ENCODE assay signal across 9 mouse cellular contexts in genomic region chr4:57275116-57275743, GRCm38 (mm10). TPM values are rescaled to one million over a fixed set of nuclear protein-coding genes. Genes with fewer than 3 reads are reported as not detected.
DNase-seq lines count a peak whose midpoint lies in the region; ATAC-seq and TF ChIP-seq lines count a peak whose summit lies in the region.
"Had no signal": no experiment of that assay in that cellular context is flagged by ENCODE, and none has a peak within 500 bp of the region (broad histone marks: within the 10 kb centered on the region; RNA-seq: fewer than 3 reads in every experiment).

No protein-coding gene starts in this region.

- H3K4me2 ChIP-seq in CH12.LX (ENCODE audit: insufficient read depth, low read depth, poor library complexity, severe bottlenecking) = no peak overlapping the region
- H3K4me2 ChIP-seq in heart, postnatal 0 days (ENCODE audit: low read depth, low read length) = no peak overlapping the region
- H3K4me2 ChIP-seq in lung, embryonic 16.5 days (ENCODE audit: low read depth, low read length) = no peak overlapping the region
- H3K4me2 ChIP-seq: heart, embryonic 15.5 days had no signal

- TF ChIP-seq RAD21 in CH12.LX (IDR thresholded peaks at IDR 0.05; ENCODE audit: low read depth, low read length) = peak; percentile 83

- WGBS in heart, postnatal 0 days = 10% methylated on average over 8 of the region's 8 CpGs
- 7% methylated on average over 8 of the region's 8 CpGs for WGBS in lung, embryonic 16.5 days

- H3K9ac ChIP-seq in CH12.LX (ENCODE audit: insufficient read depth, low read depth) = no peak overlapping the region
- no peak overlapping the region for H3K9ac ChIP-seq in heart, postnatal 0 days (replicated peaks; ENCODE audit: low read depth, low read length)
- H3K9ac ChIP-seq in lung, embryonic 16.5 days (ENCODE audit: low read length) = no peak overlapping the region
- H3K9ac ChIP-seq: heart, embryonic 15.5 days had no signal

- peak; percentile 91 to 93 for TF ChIP-seq CTCF in CH12.LX (conservative IDR thresholded peaks at IDR 0.05 in 1 of 2, IDR thresholded peaks at IDR 0.05 in 1 of 2; ENCODE audit: low read depth in 2 of 2, low read length in 2 of 2)
- peak; percentile 97 for TF ChIP-seq CTCF in heart, postnatal 0 days (IDR thresholded peaks at IDR 0.05; ENCODE audit: low read depth)

- no peak for TF ChIP-seq POLR2A in CH12.LX (IDR thresholded peaks at IDR 0.05; ENCODE audit: low read depth, low read length)

- no peaks in the 10 kb centered on the region for H3K9me3 ChIP-seq in CH12.LX (replicated peaks; ENCODE audit: low read length)
- no peaks in the 10 kb centered on the region for H3K9me3 ChIP-seq in heart, postnatal 0 days (replicated peaks; ENCODE audit: control insufficient read depth, low read length)
- no peaks in the 10 kb centered on the region for H3K9me3 ChIP-seq in lung, embryonic 16.5 days (ENCODE audit: control insufficient read depth, low read length)
- H3K9me3 ChIP-seq: heart, embryonic 15.5 days had no signal

- H3K79me2 ChIP-seq in CH12.LX (replicated peaks; ENCODE audit: control insufficient read depth, extremely low read depth, insufficient read depth, poor library complexity, severe bottlenecking) = no peaks in the 10 kb centered on the region

- in situ Hi-C loops in CH12.LX (cut with MboI; ENCODE audit: low pct_ligation_motif_present, low pct_unique_long_range_greater_than_20kb, low sequenced_read_pairs) = no loop called here

- dilution Hi-C loops in CH12.LX (cut with MboI; ENCODE audit: extremely low pct_ligation_motif_present, extremely low pct_unique_long_range_greater_than_20kb, low sequenced_read_pairs) = no loop called here

- peak; percentile 68; the same call in 1 of the 2 replicates for ATAC-seq in heart, postnatal 0 days (ENCODE audit: insufficient read depth, low read depth)
- peak; percentile 29; the same call in 1 of the 2 replicates for ATAC-seq in lung, embryonic 16.5 days (ENCODE audit: low read depth)

- H3K4me1 ChIP-seq in CH12.LX (ENCODE audit: control insufficient read depth in 1 of 2, insufficient read depth in 2 of 2) = no peaks in the 10 kb centered on the region; a peak in 1 of 4 replicates
- peaks cover 12% of the 10 kb centered on the region for H3K4me1 ChIP-seq in heart, postnatal 0 days (ENCODE audit: control insufficient read depth, insufficient read depth)
- peaks cover 17% of the 10 kb centered on the region for H3K4me1 ChIP-seq in lung, embryonic 16.5 days (replicated peaks; ENCODE audit: control insufficient read depth, insufficient read depth, low read length)

- TF ChIP-seq EP300 in CH12.LX (IDR thresholded peaks at IDR 0.05; ENCODE audit: low read length) = no peak
- TF ChIP-seq EP300 in heart, postnatal 0 days (IDR thresholded peaks at IDR 0.05; ENCODE audit: low read depth) = no peak

- H3K4me3 ChIP-seq in CH12.LX (replicated peaks in 1 of 3; ENCODE audit: low read depth in 2 of 3, low read length in 2 of 3, poor library complexity in 1 of 3) = no peak overlapping the region
- no peak overlapping the region for H3K4me3 ChIP-seq in heart, postnatal 0 days (ENCODE audit: low read depth, low read length)
- H3K4me3 ChIP-seq in lung, embryonic 16.5 days (ENCODE audit: low read length) = no peak overlapping the region
- H3K4me3 ChIP-seq: heart, embryonic 15.5 days had no signal

- H3K27ac ChIP-seq in CH12.LX (ENCODE audit: insufficient read depth, low read depth) = no peak overlapping the region
- H3K27ac ChIP-seq in heart, postnatal 0 days (ENCODE audit: low read depth) = no peak overlapping the region
- H3K27ac ChIP-seq in lung, embryonic 16.5 days (ENCODE audit: low read length) = no peak overlapping the region
- H3K27ac ChIP-seq: heart, embryonic 15.5 days had no signal

- H3K27me3 ChIP-seq in CH12.LX (replicated peaks) = no peaks in the 10 kb centered on the region
- no peaks in the 10 kb centered on the region for H3K27me3 ChIP-seq in heart, postnatal 0 days (ENCODE audit: control insufficient read depth, insufficient read depth, low read length)
- peaks cover 2% of the 10 kb centered on the region; the same call in 1 of the 2 replicates for H3K27me3 ChIP-seq in lung, embryonic 16.5 days (ENCODE audit: control insufficient read depth, insufficient read depth, low read depth, low read length)
- H3K27me3 ChIP-seq: heart, embryonic 15.5 days had no signal

- peak; percentile 69 for DNase-seq in CH12.LX (ENCODE audit: extremely low read depth)
- DNase-seq in adrenal gland, postnatal 10 days = peak; percentile 77
- peak; percentile 66 for DNase-seq in embryo, embryonic 11.5 days (ENCODE audit: low read depth, low spot score)
- peak; percentile 60 for DNase-seq in heart, postnatal 0 days (ENCODE audit: low spot score)
- DNase-seq in kidney, postnatal 14 days = peak; percentile 78
- DNase-seq in ovary, postnatal 36 days (ENCODE audit: low spot score) = peak; percentile 57
- DNase-seq in thymus, postnatal 4 days = peak; percentile 72

- no peaks in the 10 kb centered on the region for H3K36me3 ChIP-seq in CH12.LX (replicated peaks in 1 of 2; ENCODE audit: control insufficient read depth in 1 of 2, insufficient read depth in 1 of 2, low read length in 1 of 2)
- no peaks in the 10 kb centered on the region for H3K36me3 ChIP-seq in heart, postnatal 0 days (replicated peaks; ENCODE audit: control insufficient read depth, insufficient read depth, low read length)
- H3K36me3 ChIP-seq in lung, embryonic 16.5 days (ENCODE audit: control insufficient read depth, insufficient read depth, low read length) = no peaks in the 10 kb centered on the region
- H3K36me3 ChIP-seq: heart, embryonic 15.5 days had no signal

TF ChIP-seq in CH12.LX, 34 proteins besides CTCF, POLR2A, EP300 and RAD21:
- TF ChIP-seq NELFE (IDR thresholded peaks at IDR 0.05; ENCODE audit: low read depth, low read length) = 0 out of 2 replicates have a peak, but pooled peaks have one; percentile 32
- TF ChIP-seq IRF4 (IDR thresholded peaks at IDR 0.05; ENCODE audit: low read depth, low read length) = no peak
- peak; percentile 65 for TF ChIP-seq SMC3 (IDR thresholded peaks at IDR 0.05; ENCODE audit: low read depth, low read length)
TF ChIP-seq in CH12.LX: peak in this region for 2.

RNA-seq across cellular contexts. Expression of gene Ptpn3, which starts 26.4 kb away (rescaled TPM):
- total RNA-seq in CH12.LX (2012; rRNA removed) = 0.08 TPM in 1 of 2 replicates, not detected in the other
- 0.09 TPM in 1 of 2 replicates, not detected in the other for total RNA-seq in CH12.LX (2014; rRNA removed)
- polyA plus RNA-seq in CH12.LX (2012; ENCODE audit: insufficient read length, low read depth) = 0.14 and 0.53 TPM in 2 replicates
- 10 to 100 TPM; 18.2 to 21.3 TPM for total RNA-seq in adrenal gland, postnatal 10 days (2021)
- 1.0 and 3.4 TPM in 2 replicates for total RNA-seq in heart, postnatal 0 days (2014; rRNA removed; ENCODE audit: low replicate concordance)
- 2.2 and 2.3 TPM in 2 replicates for polyA plus RNA-seq in heart, postnatal 0 days (2015; fragmentation: Nextera tagmentation; extraction: Ambion mirVana)
- polyA plus RNA-seq in lung, embryonic 16.5 days (2015; fragmentation: Nextera tagmentation; extraction: Ambion mirVana) = 3.9 and 5.5 TPM in 2 replicates
